Mouse (Mus musculus) ES-E14 (cell line): Measurements from ENCODE around the gene Trim2.

ENCODE experiments used
- CHD2 ChIP-seq: IDR thresholded peaks from 2 replicates; pipeline ENCODE4 v1.6.1; 2014; ENCODE audit warnings: mild to moderate bottlenecking, low read depth, low read length, inconsistent platforms
- HCFC1 ChIP-seq: IDR thresholded peaks from 2 replicates; pipeline ENCODE4 v1.6.1; 2012; ENCODE audit warnings: low read length, inconsistent platforms, borderline replicate concordance; ENCODE audit not compliant: insufficient read depth
- MAFK ChIP-seq: IDR thresholded peaks from 2 replicates; pipeline ENCODE4 v1.6.1; 2014; ENCODE audit warnings: mild to moderate bottlenecking, low read depth, low read length, inconsistent platforms; ENCODE audit not compliant: insufficient read depth
- ZNF384 ChIP-seq: IDR thresholded peaks from 2 replicates; pipeline ENCODE4 v1.6.1; 2012; ENCODE audit warnings: low read depth, low read length, inconsistent platforms

GRCm38 (mm10) chr3:84344725-84345645 is 38.3 kb upstream of the Trim2 start:
- TF ChIP-seq CHD2 (no peak), HCFC1 (no peak), MAFK (no peak), ZNF384 (no peak)
